Mouse (Mus musculus): ENCODE data around the gene Klrk1. TPM values are rescaled to one million over a fixed set of nuclear protein-coding genes. Genes with fewer than 3 reads are reported as not detected.

Klrk1 gene
- 0.01 TPM in 1 of 2 replicates, not detected in the other for polyA plus RNA-seq (2012; rRNA removed)

DNA sequence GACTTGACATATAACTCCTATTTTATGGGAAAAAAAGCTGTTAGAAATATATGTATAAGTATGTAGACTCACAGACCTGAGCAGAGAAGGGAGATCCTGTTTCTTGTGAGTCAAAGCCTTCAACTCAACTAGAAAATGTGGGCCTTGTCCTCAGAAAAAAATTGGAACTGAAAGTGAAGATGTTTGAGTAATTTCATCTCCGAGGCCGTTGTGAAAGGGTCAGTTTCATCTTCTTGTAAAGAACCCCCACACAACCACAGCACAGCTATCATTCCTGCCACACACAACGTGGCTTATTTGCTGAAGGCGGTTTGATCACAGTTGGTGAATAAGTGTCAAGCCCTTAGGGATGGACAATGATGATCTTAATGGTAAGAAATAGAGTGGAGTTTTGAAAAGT is at the start of gene Klrk1:
Gene Klrk1, minus strand, starts transcription at position 130 of the 400 bp plus-strand sequence.

DNA sequence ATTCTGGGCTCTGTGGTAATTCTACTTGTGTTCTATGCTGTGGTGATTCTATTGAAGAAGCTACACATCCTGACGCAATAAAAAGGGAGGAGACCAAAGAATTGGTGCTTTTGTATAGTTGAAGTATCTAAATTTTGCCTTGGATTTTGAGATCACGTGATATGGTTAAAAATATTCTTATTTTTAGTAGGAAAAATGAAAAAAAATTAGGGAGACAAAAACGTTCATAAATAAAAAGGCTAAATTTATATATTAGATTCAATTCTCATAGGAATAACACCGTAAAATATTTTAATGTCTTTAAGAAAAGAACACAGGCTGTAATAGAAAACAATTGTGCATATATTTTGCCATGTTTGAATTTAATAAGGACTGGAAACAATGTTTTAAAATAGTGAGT is 36.9 kb upstream of the Klrk1 start, which contains the start of gene Klrc2:
Gene Klrc2, minus strand, starts transcription at position 101 of the 400 bp plus-strand sequence.

DNA sequence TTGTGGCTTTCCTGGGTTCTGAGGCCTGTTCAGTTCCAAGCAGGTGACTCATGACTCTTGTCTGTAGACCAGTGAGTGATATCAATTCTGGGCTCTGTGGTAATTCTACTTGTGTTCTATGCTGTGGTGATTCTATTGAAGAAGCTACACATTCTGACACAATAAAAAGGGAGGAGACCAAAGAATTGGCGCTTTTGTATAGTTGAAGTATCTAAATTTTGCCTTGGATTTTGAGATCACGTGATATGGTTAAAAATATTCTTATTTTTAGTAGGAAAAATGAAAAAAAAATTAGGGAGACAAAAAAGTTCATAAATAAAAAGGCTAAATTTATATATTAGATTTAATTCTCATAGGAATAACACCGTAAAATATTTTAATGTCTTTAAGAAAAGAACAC is 19.6 kb upstream of the Klrk1 start, which contains the start of gene Klrc3:
Gene Klrc3, minus strand, starts transcription at position 101 of the 400 bp plus-strand sequence.

DNA sequence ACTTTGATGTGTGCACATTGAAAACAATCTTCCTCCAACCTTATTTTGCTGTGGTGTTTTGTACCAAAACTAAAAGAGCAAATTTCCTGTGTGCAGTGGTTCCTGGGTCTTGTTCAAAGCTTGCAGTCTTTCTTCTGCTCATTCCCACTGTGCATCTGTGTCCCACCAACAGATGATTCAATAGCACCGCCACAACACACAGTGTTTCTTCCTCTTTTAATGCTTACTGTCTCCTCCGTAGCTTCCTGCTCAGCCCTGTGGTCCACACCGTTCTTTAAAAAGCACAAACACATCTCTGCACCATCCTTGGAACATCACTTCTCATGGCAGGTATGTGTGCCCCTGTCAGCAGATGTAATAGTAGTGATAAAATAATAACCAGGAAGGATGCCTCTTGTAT is 32.2 kb downstream of the Klrk1 start, which contains the start of gene Klrd1:
Gene Klrd1, plus strand, starts transcription at position 275 of the 400 bp plus-strand sequence.

DNA sequence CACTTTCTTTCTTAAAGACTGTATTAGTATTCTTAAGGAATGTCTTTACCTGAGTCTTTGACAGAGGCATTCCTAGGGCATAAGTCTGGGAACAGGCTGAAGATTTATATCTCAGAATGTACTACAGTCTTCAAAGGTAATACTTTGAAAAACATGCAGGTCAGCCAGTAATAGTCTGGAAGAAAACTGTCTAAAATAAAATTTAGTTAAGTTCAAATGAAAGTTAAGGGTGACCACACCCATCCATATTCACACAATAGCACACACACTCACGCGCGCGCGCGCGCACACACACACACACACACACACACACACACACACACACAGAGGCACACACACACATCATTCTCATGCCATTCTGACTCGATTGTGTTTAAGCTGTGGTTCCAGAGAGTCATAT is 46.1 kb downstream of the Klrk1 start, which contains the start of gene Klre1:
Gene Klre1, plus strand, starts transcription at position 301 of the 400 bp plus-strand sequence.

Other genes starting within 250 kb of the Klrk1 start
- 0.07 and 0.10 TPM in 2 replicates for gene Clec12b, start 238.0 kb downstream of the Klrk1 start, polyA plus RNA-seq (2012; rRNA removed)
- 6.2 and 6.4 TPM in 2 replicates for gene Clec1b, start 226.6 kb downstream of the Klrk1 start, polyA plus RNA-seq (2012; rRNA removed)
- 1.2 and 1.4 TPM in 2 replicates for gene Clec9a, start 215.0 kb downstream of the Klrk1 start, polyA plus RNA-seq (2012; rRNA removed)
- gene Clec1a, start 171.9 kb downstream of the Klrk1 start, polyA plus RNA-seq (2012; rRNA removed): 0.41 and 0.72 TPM in 2 replicates
- 0.07 and 0.36 TPM in 2 replicates for gene Olr1, start 116.7 kb downstream of the Klrk1 start, polyA plus RNA-seq (2012; rRNA removed)
- gene Tmem52b, start 111.3 kb downstream of the Klrk1 start, polyA plus RNA-seq (2012; rRNA removed): 0.02 and 0.05 TPM in 2 replicates
- gene Gabarapl1, start 90.7 kb downstream of the Klrk1 start, polyA plus RNA-seq (2012; rRNA removed): 59.9 and 65.2 TPM in 2 replicates
- gene Klre1, start 46.0 kb downstream of the Klrk1 start, polyA plus RNA-seq (2012; rRNA removed): 0.02 TPM in 1 of 2 replicates, not detected in the other
- gene Klrd1, start 32.1 kb downstream of the Klrk1 start, polyA plus RNA-seq (2012; rRNA removed): 0.12 TPM in 1 of 2 replicates, not detected in the other
- gene Klrc3, start 19.5 kb upstream of the Klrk1 start, polyA plus RNA-seq (2012; rRNA removed): not detected in 2 replicates
- not detected in 2 replicates for gene Klrc2, start 36.8 kb upstream of the Klrk1 start, polyA plus RNA-seq (2012; rRNA removed)
- gene Klrc1, start 55.1 kb upstream of the Klrk1 start, polyA plus RNA-seq (2012; rRNA removed): not detected in 2 replicates
- gene Klri1, start 93.3 kb upstream of the Klrk1 start, polyA plus RNA-seq (2012; rRNA removed): not detected in 2 replicates
- not detected in 2 replicates for gene Klri2, start 116.6 kb upstream of the Klrk1 start, polyA plus RNA-seq (2012; rRNA removed)
- gene Gm156, start 160.4 kb upstream of the Klrk1 start, polyA plus RNA-seq (2012; rRNA removed): not detected in 2 replicates
- not detected in 2 replicates for gene Gm17631, start 238.8 kb upstream of the Klrk1 start, polyA plus RNA-seq (2012; rRNA removed)

Measured in central nervous system, embryonic 11.5 days (tissue).